Mouse (Mus musculus) kidney, adult 2 months (tissue): ENCODE results near the gene Tpcn1. TPM values are rescaled to one million over a fixed set of nuclear protein-coding genes. Genes with fewer than 3 reads are reported as not detected.

Source experiments
- DNase-seq: peaks from one replicate; pipeline ENCODE4 v3.0.0; 2021
- H3K27ac ChIP-seq: fragments of 200-500 bp; 2 replicates; pipeline ENCODE4 v1.5.1; 2012; ENCODE audit warnings: low read depth, low read length, control low read depth, inconsistent platforms; ENCODE audit not compliant: insufficient read depth
- H3K27me3 ChIP-seq: fragments of 200-500 bp; replicated peaks from 2 replicates; pipeline ENCODE4 v1.6.1; 2012; ENCODE audit warnings: mild to moderate bottlenecking, moderate library complexity, low read length, inconsistent platforms; ENCODE audit not compliant: control insufficient read depth, insufficient read depth
- H3K36me3 ChIP-seq: fragments of 200-500 bp; 2 replicates; pipeline ENCODE4 v1.6.1; 2012; ENCODE audit warnings: mild to moderate bottlenecking, moderate library complexity, low read length, inconsistent platforms; ENCODE audit not compliant: control insufficient read depth, insufficient read depth
- H3K4me1 ChIP-seq: fragments of 200-500 bp; 2 replicates; pipeline ENCODE4 v1.6.1; 2011; ENCODE audit warnings: low read length; ENCODE audit not compliant: control insufficient read depth, insufficient read depth
- H3K4me3 ChIP-seq: fragments of 200-500 bp; 2 replicates; pipeline ENCODE4 v1.5.1; 2011; ENCODE audit warnings: mild to moderate bottlenecking, low read depth, low read length, control low read depth; ENCODE audit not compliant: insufficient read depth
- CTCF ChIP-seq: fragments of 200-500 bp; conservative IDR thresholded peaks from 2 replicates; pipeline ENCODE4 v1.5.1; 2011; ENCODE audit warnings: low read depth, mild to moderate bottlenecking, control low read depth, low read length, moderate library complexity, mixed read lengths; ENCODE audit not compliant: insufficient read depth, insufficient read length
- POLR2A ChIP-seq: fragments of 200-500 bp; IDR thresholded peaks from one replicate; pipeline ENCODE4 v1.6.1; 2011; ENCODE audit warnings: low read depth, low read length, control low read depth
- WGBS: fragments of 180-500 bp; shearing (Covaris S2); methylation state at CpG from one replicate; pipeline ENCODE4 v1.1.7; 2018; 5-methylcytosine and 5-hydroxymethylcytosine counted together
- polyA plus RNA-seq: library from polyadenylated mRNA; depleted of rRNA; stranded (reverse); fragments of >200 nt; gene quantifications from 2 replicates; pipeline ENCODE4 v1.2.3, GENCODE M21; 2012

The Tpcn1 gene
- polyA plus RNA-seq, 1 experiment = 216 TPM

DNA sequence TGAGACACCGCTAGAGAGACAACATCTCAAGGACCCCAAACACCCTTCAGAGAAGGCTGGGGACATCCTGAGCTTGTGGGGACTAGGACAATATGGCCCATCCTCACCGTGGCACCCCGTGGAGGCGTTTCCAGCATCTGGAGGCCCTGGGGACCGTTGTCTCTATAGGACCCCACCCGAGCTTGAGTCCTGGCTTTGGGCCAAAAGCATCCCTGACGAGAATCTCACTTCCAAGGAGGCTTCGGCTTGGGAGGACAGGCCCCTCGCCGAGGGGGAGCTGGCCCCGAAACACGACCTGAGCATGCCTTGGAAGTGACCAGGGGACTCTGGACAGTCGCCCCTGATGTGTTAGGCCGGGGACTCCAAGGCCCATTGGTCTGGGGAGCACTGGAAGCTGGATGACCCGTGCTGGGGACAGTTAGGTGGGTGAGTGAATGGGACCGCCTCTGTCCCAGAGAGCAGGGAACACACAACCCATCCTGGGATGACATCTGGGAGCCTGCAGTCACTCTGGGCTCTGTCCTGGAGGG is 20.8 kb upstream of the Tpcn1 start:
- Histone ChIP-seq H3K36me3 (no peaks in the 10 kb centered on the region), H3K4me3 (no peak overlapping the region), H3K4me1 (peaks cover 14% of the 10 kb centered on the region), H3K27ac (no peak overlapping the region), H3K27me3 (no peaks in the 10 kb centered on the region)
- DNase-seq = no peak
- WGBS = 84% methylated on average over 16 of the region's 16 CpGs
- no peak for TF ChIP-seq POLR2A
- TF ChIP-seq CTCF = no peak

DNA sequence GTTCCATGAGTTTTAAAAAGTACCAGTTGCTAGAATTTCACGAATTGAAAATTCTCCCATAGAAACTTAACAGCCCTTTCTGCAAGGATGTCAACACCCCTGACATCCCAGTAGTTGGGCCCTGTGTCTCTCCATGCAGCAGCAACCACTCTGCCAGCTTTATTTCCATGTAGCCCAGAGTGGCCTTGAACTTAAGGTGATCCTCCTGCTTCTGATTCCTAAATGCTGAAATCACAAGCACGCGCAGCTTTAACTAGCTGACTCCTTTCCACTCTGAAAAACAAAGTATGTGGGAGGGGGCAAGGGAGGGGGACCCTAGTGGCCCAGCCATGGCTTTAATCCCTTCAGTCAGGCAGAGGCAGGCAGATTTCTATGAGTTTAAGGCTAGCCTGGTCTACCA is 18.9 kb upstream of the Tpcn1 start:
- 88% methylated on average over 3 of the region's 3 CpGs for WGBS
- H3K27me3 ChIP-seq = no peaks in the 10 kb centered on the region
- peaks cover 14% of the 10 kb centered on the region for H3K4me1 ChIP-seq
- no peak overlapping the region for H3K27ac ChIP-seq
- DNase-seq = no peak
- H3K4me3 ChIP-seq = no peak overlapping the region
- TF ChIP-seq CTCF = no peak
- no peak for TF ChIP-seq POLR2A
- H3K36me3 ChIP-seq = no peaks in the 10 kb centered on the region

GRCm38 (mm10) chr5:120606590-120607200 is 18.2 kb upstream of the Tpcn1 start:
- no peaks in the 10 kb centered on the region for H3K36me3 ChIP-seq
- WGBS = 82% methylated on average over 25 of the region's 25 CpGs
- no peak for TF ChIP-seq POLR2A
- no peak for TF ChIP-seq CTCF
- H3K4me3 ChIP-seq = no peak overlapping the region
- H3K4me1 ChIP-seq = peaks cover 14% of the 10 kb centered on the region
- no peaks in the 10 kb centered on the region for H3K27me3 ChIP-seq
- no peak overlapping the region for H3K27ac ChIP-seq
- DNase-seq = no peak

GRCm38 (mm10) chr5:120605688-120606087 is 17.2 kb upstream of the Tpcn1 start:
- DNase-seq = peak; percentile 91

GRCm38 (mm10) chr5:120605241-120605661 is 16.8 kb upstream of the Tpcn1 start:
- Histone ChIP-seq H3K27me3 (no peaks in the 10 kb centered on the region), H3K4me3 (peak overlapping the region; percentile 23; the same call in 1 of the 2 replicates), H3K27ac (no peak overlapping the region), H3K4me1 (peaks cover 5% of the 10 kb centered on the region), H3K36me3 (no peaks in the 10 kb centered on the region)
- no peak for DNase-seq
- 6% methylated on average over 10 of the region's 10 CpGs for WGBS
- no peak for TF ChIP-seq POLR2A
- no peak for TF ChIP-seq CTCF

More at GRCm38 (mm10) chr5:120605688-120606087, 17.2 kb upstream of the Tpcn1 start:
- Histone ChIP-seq H3K36me3 (no peaks in the 10 kb centered on the region), H3K4me3 (no peak overlapping the region), H3K27ac (no peak overlapping the region), H3K4me1 (peaks cover 5% of the 10 kb centered on the region), H3K27me3 (no peaks in the 10 kb centered on the region)
- WGBS = under 1% methylated on average over 8 of the region's 8 CpGs
- no peak for TF ChIP-seq POLR2A
- peak; percentile 92 for TF ChIP-seq CTCF

DNA sequence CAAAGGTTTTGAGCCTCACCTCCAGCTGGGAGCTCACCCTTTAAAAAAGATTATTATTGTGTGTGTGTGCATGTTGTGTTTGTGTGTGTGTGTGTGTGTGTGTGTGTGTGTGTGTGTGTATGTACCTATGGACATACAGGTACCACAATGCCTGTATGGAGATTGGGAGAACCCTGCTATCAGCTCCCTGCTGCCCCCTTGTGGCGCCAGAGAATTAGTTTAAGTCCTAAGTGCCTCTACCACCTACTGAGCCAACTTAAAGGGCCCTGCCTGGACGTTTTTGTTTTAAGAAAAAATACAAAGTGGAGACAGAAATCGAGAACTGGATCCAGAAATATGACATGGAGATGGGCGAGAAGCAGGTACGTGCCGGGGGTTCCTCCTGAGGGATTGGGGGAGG is 16.4 kb upstream of the Tpcn1 start:
- Histone ChIP-seq H3K27me3 (no peaks in the 10 kb centered on the region), H3K27ac (no peak overlapping the region), H3K4me3 (no peak overlapping the region), H3K36me3 (no peaks in the 10 kb centered on the region), H3K4me1 (peaks cover 5% of the 10 kb centered on the region)
- 7% methylated on average over 6 of the region's 6 CpGs for WGBS
- TF ChIP-seq CTCF = peak; percentile 79
- TF ChIP-seq POLR2A = no peak
- peak; percentile 90 for DNase-seq

- 76% methylated on average over 7 of the region's 7 CpGs for WGBS
Measured at GRCm38 (mm10) chr5:120603515-120603914, 15.0 kb upstream of the Tpcn1 start.

More at GRCm38 (mm10) chr5:120603515-120603914, 15.0 kb upstream of the Tpcn1 start:
- Histone ChIP-seq H3K27me3 (no peaks in the 10 kb centered on the region), H3K4me3 (no peak overlapping the region), H3K4me1 (peaks cover 5% of the 10 kb centered on the region), H3K36me3 (no peaks in the 10 kb centered on the region), H3K27ac (no peak overlapping the region)
- no peak for DNase-seq
- no peak for TF ChIP-seq POLR2A
- no peak for TF ChIP-seq CTCF
